Mouse (Mus musculus): ENCODE results near the gene Chuk. TPM values are rescaled to one million over a fixed set of nuclear protein-coding genes. Genes with fewer than 3 reads are reported as not detected.

Chuk gene
- polyA plus RNA-seq, 1 experiment from 2014 or later, result 49.9 TPM

- no peaks in the 10 kb centered on the region for H3K27me3 ChIP-seq
- peak overlapping the region; percentile 86 for H3K4me2 ChIP-seq
- H3K9me3 ChIP-seq, result no peaks in the 10 kb centered on the region
- peaks cover 19% of the 10 kb centered on the region; the same call in 1 of the 2 replicates for H3K4me1 ChIP-seq
- 77% methylated on average over 4 of the region's 4 CpGs for WGBS
- H3K4me3 ChIP-seq, result peak overlapping the region; percentile 81
- peaks cover 24% of the 10 kb centered on the region for H3K36me3 ChIP-seq
- ATAC-seq (ENCODE audit: insufficient number of reproducible peaks, insufficient read depth, low FRiP score, low TSS enrichment, low read depth), result no peak
- peak overlapping the region; percentile 85; the same call in 1 of the 2 replicates for H3K9ac ChIP-seq
- no peak overlapping the region for H3K27ac ChIP-seq
Measured at GRCm38 (mm10) chr19:44068232-44068631, 39.0 kb downstream of the Chuk start.

GRCm38 (mm10) chr19:44067323-44068049, 39.8 kb downstream of the Chuk start:
- no peak overlapping the region for H3K4me3 ChIP-seq
- no peak overlapping the region for H3K27ac ChIP-seq
- no peaks in the 10 kb centered on the region for H3K27me3 ChIP-seq
- WGBS, result 69% methylated on average over 9 of the region's 9 CpGs
- no peak for ATAC-seq (ENCODE audit: insufficient number of reproducible peaks, insufficient read depth, low FRiP score, low TSS enrichment, low read depth)
- no peak overlapping the region; the same call in 1 of the 2 replicates for H3K4me2 ChIP-seq
- no peak overlapping the region for H3K9ac ChIP-seq
- H3K4me1 ChIP-seq, result peaks cover 19% of the 10 kb centered on the region; the same call in 1 of the 2 replicates
- no peaks in the 10 kb centered on the region for H3K9me3 ChIP-seq
- H3K36me3 ChIP-seq, result peaks cover 23% of the 10 kb centered on the region

GRCm38 (mm10) chr19:44064734-44065133, 42.5 kb downstream of the Chuk start:
- H3K27ac ChIP-seq, result no peak overlapping the region
- 93% methylated on average over 2 of the region's 2 CpGs for WGBS
- peaks cover 15% of the 10 kb centered on the region; the same call in 1 of the 2 replicates for H3K4me1 ChIP-seq
- H3K27me3 ChIP-seq, result no peaks in the 10 kb centered on the region
- no peak for ATAC-seq (ENCODE audit: insufficient number of reproducible peaks, insufficient read depth, low FRiP score, low TSS enrichment, low read depth)
- H3K36me3 ChIP-seq, result peaks cover 41% of the 10 kb centered on the region
- no peak overlapping the region for H3K9ac ChIP-seq
- no peak overlapping the region for H3K4me2 ChIP-seq
- no peaks in the 10 kb centered on the region for H3K9me3 ChIP-seq
- no peak overlapping the region for H3K4me3 ChIP-seq

- no peaks in the 10 kb centered on the region for H3K27me3 ChIP-seq
- H3K9ac ChIP-seq, result no peak overlapping the region
- H3K27ac ChIP-seq, result no peak overlapping the region
- H3K4me3 ChIP-seq, result no peak overlapping the region
- H3K4me2 ChIP-seq, result no peak overlapping the region
- 91% methylated on average over 7 of the region's 7 CpGs for WGBS
- peaks cover 14% of the 10 kb centered on the region; the same call in 1 of the 2 replicates for H3K4me1 ChIP-seq
- no peaks in the 10 kb centered on the region for H3K9me3 ChIP-seq
- H3K36me3 ChIP-seq, result peaks cover 46% of the 10 kb centered on the region
- ATAC-seq (ENCODE audit: insufficient number of reproducible peaks, insufficient read depth, low FRiP score, low TSS enrichment, low read depth), result no peak
Measured at GRCm38 (mm10) chr19:44063773-44064172, 43.5 kb downstream of the Chuk start.

- Histone ChIP-seq H3K4me2 (no peak overlapping the region), H3K27ac (no peak overlapping the region), H3K4me3 (no peak overlapping the region), H3K4me1 (no peaks in the 10 kb centered on the region), H3K27me3 (no peaks in the 10 kb centered on the region), H3K9ac (no peak overlapping the region), H3K9me3 (no peaks in the 10 kb centered on the region), H3K36me3 (peaks cover 65% of the 10 kb centered on the region)
- 88% methylated on average over 3 of the region's 3 CpGs for WGBS
- no peak for ATAC-seq (ENCODE audit: insufficient number of reproducible peaks, insufficient read depth, low FRiP score, low TSS enrichment, low read depth)
Measured at GRCm38 (mm10) chr19:44060226-44060625, 47.1 kb downstream of the Chuk start.

- Histone ChIP-seq H3K9ac (no peak overlapping the region), H3K4me1 (no peaks in the 10 kb centered on the region), H3K27me3 (no peaks in the 10 kb centered on the region), H3K27ac (no peak overlapping the region), H3K36me3 (peaks cover 51% of the 10 kb centered on the region), H3K9me3 (no peaks in the 10 kb centered on the region), H3K4me3 (no peak overlapping the region), H3K4me2 (no peak overlapping the region)
- WGBS, result 76% methylated on average over 4 of the region's 4 CpGs
- no peak for ATAC-seq (ENCODE audit: insufficient number of reproducible peaks, insufficient read depth, low FRiP score, low TSS enrichment, low read depth)
Measured at GRCm38 (mm10) chr19:44055173-44055826, 52.0 kb downstream of the Chuk start.

GRCm38 (mm10) chr19:44050388-44050787, 56.9 kb downstream of the Chuk start:
- no peak for ATAC-seq (ENCODE audit: insufficient number of reproducible peaks, insufficient read depth, low FRiP score, low TSS enrichment, low read depth)
- H3K4me3 ChIP-seq, result no peak overlapping the region
- no peak overlapping the region for H3K27ac ChIP-seq
- no peak overlapping the region for H3K9ac ChIP-seq
- H3K9me3 ChIP-seq, result no peaks in the 10 kb centered on the region
- 72% methylated on average over 4 of the region's 4 CpGs for WGBS
- no peaks in the 10 kb centered on the region for H3K4me1 ChIP-seq
- H3K36me3 ChIP-seq, result peaks cover 40% of the 10 kb centered on the region
- H3K4me2 ChIP-seq, result no peak overlapping the region
- H3K27me3 ChIP-seq, result no peaks in the 10 kb centered on the region

- Histone ChIP-seq H3K9ac (no peak overlapping the region), H3K36me3 (peaks cover 43% of the 10 kb centered on the region), H3K9me3 (no peaks in the 10 kb centered on the region), H3K4me1 (no peaks in the 10 kb centered on the region), H3K27me3 (no peaks in the 10 kb centered on the region), H3K4me3 (no peak overlapping the region), H3K27ac (no peak overlapping the region), H3K4me2 (no peak overlapping the region)
- no peak for ATAC-seq (ENCODE audit: insufficient number of reproducible peaks, insufficient read depth, low FRiP score, low TSS enrichment, low read depth)
- WGBS, result 65% methylated on average over 3 of the region's 3 CpGs
Measured at GRCm38 (mm10) chr19:44049282-44049681, 58.0 kb downstream of the Chuk start.

- H3K4me2 ChIP-seq, result no peak overlapping the region
- H3K27ac ChIP-seq, result no peak overlapping the region
- no peak overlapping the region for H3K9ac ChIP-seq
- H3K36me3 ChIP-seq, result peaks cover 23% of the 10 kb centered on the region
- no peaks in the 10 kb centered on the region for H3K9me3 ChIP-seq
- H3K4me1 ChIP-seq, result no peaks in the 10 kb centered on the region
- H3K4me3 ChIP-seq, result no peak overlapping the region
- ATAC-seq (ENCODE audit: insufficient number of reproducible peaks, insufficient read depth, low FRiP score, low TSS enrichment, low read depth), result no peak
- no peaks in the 10 kb centered on the region for H3K27me3 ChIP-seq
- 79% methylated on average over 3 of the region's 3 CpGs for WGBS
Measured at GRCm38 (mm10) chr19:44045847-44046246, 61.4 kb downstream of the Chuk start.

- 78% methylated on average over 5 of the region's 5 CpGs for WGBS
- Histone ChIP-seq H3K36me3 (peaks cover 38% of the 10 kb centered on the region), H3K9me3 (no peaks in the 10 kb centered on the region)
Measured at GRCm38 (mm10) chr19:44042121-44042520, 65.2 kb downstream of the Chuk start.

GRCm38 (mm10) chr19:44033396-44033795, 73.9 kb downstream of the Chuk start:
- no peak for ATAC-seq (ENCODE audit: insufficient number of reproducible peaks, insufficient read depth, low FRiP score, low TSS enrichment, low read depth)
- no peaks in the 10 kb centered on the region for H3K27me3 ChIP-seq
- peaks cover 27% of the 10 kb centered on the region for H3K36me3 ChIP-seq
- 88% methylated on average over 5 of the region's 5 CpGs for WGBS
- no peak overlapping the region for H3K9ac ChIP-seq
- no peak overlapping the region for H3K4me2 ChIP-seq
- H3K27ac ChIP-seq, result no peak overlapping the region
- H3K9me3 ChIP-seq, result no peaks in the 10 kb centered on the region
- H3K4me3 ChIP-seq, result no peak overlapping the region
- no peaks in the 10 kb centered on the region for H3K4me1 ChIP-seq

More at GRCm38 (mm10) chr19:44042121-44042520, 65.2 kb downstream of the Chuk start:
- Histone ChIP-seq H3K27ac (no peak overlapping the region), H3K4me3 (no peak overlapping the region), H3K9ac (no peak overlapping the region), H3K27me3 (no peaks in the 10 kb centered on the region), H3K4me1 (no peaks in the 10 kb centered on the region), H3K4me2 (no peak overlapping the region)
- no peak for ATAC-seq (ENCODE audit: insufficient number of reproducible peaks, insufficient read depth, low FRiP score, low TSS enrichment, low read depth)

Measured in embryonic facial prominence, embryonic 13.5 days (tissue).